Mouse (Mus musculus): ENCODE results near the gene Ccdc157. TPM values are rescaled to one million over a fixed set of nuclear protein-coding genes. Genes with fewer than 3 reads are reported as not detected.
"Not testable (repeated sequence)": the region's sequence is repeated elsewhere in the genome, so short reads cannot be mapped to it uniquely, and the experiment has no call there.

The Ccdc157 gene
- polyA plus RNA-seq (2012; rRNA removed): 2.7 and 2.9 TPM in 2 replicates

DNA sequence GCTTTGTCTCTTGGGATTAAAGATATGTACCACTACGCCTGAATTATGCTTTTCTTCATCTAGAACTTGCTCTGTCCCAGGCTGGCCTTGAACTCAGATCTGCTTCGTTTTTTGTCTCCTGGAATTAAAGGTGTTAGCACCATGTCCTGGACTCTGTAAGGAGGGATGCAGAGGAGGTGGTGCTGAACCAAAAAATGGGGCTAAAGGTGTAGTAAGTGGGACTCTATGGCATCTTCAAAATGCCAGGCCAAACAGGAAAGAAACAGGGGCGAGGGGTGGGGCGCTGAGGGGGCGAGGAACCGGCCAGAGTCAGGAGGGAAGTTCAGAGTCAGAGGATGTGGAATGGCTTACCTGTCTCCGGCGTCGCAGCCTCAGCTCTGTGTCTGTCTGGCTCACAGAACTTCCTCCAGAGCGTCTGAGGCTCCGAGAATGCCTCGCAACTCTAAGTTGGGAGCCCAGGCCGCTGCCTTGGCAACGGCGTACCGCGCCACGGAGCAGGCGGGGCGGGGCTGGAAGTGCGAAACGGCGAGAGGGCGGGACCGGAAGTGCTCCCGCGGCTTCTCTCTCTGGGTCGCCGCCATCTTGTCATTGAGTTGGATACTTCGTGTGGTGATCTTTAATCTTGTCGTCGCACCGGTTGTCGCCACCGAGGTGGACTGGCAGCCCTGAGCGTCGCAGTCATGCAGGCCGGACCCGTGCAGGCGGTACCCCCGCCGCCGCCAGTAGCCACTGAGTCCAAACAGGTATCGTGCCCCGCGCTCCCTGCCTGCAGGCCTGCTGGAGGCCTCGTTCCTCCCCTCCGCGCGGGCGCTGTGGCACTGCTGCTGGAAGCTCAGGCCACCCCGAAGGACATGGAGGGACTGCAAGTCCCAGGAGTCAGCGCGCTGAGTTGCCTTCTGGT, at the start of gene Ccdc157, which contains the start of gene Sf3a1:
Gene Ccdc157 (minus strand): TSS at position 486 of the 901 bp plus-strand sequence.
Gene Sf3a1 (plus strand): TSS at position 543 of the 901 bp plus-strand sequence.
- WGBS: 3% methylated on average over 54 of the region's 54 CpGs
- DNase-seq (ENCODE audit: low read depth, low spot score): peak; percentile 75

GRCm38 (mm10) chr11:4209556-4209955, 49.5 kb upstream of the Ccdc157 start:
- no peak for DNase-seq (ENCODE audit: low read depth, low spot score)
- WGBS: 77% methylated on average over 5 of the region's 5 CpGs

- no peak for DNase-seq (ENCODE audit: low read depth, low spot score)
- WGBS: 95% methylated on average over 9 of the region's 9 CpGs
Observed at GRCm38 (mm10) chr11:4207655-4208054, 47.6 kb upstream of the Ccdc157 start.

GRCm38 (mm10) chr11:4206563-4206962, 46.5 kb upstream of the Ccdc157 start:
- no peak for DNase-seq (ENCODE audit: low read depth, low spot score)
- WGBS: 74% methylated on average over 6 of the region's 6 CpGs

DNA sequence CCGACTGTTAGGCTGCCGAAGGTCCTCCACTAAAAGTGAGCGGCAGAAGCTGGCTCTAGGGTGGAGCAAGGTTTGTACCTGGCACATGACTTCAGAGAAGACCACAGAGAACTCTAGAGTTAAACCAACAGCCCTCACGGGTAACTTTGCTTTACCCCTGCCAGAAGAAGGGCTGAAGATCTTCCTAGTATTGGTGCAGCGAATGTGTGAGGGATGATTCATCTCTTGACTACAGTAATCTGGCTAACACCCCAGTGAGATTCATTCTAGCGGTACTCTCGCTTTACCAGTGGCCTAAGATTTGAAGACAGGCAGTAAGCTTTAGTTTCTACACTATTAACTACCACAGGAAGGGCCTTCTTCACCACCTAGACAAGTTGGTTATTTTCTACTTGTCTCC, 45.9 kb upstream of the Ccdc157 start:
- DNase-seq (ENCODE audit: low read depth, low spot score): no peak
- WGBS: 67% methylated on average over 7 of the region's 7 CpGs

DNA sequence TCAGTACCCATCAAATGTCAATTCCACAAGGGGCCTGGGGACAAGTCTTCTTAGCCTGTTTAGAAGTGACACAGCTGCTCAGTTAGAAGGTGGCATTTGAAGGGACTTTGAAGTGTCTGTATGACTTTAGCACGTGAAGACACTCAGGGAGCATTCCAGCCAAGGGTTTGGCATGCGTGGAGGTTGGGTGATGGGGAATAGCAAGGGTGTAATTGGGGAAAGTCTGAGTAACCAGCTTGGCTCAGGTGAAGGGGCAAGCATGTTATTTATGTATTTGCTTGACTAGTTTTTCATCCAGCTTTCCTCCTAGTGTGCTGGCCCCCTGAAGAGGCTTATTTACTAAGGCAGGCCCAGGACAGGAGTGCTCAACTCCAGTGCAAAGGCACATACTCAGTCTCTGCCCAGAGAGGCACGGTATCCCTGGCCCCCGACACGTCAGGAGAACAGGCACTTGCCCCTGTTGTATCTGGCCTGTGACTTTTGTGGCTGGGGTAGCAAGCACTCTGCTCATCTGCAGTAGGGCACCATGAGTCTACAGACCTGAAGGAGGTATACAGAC, 45.1 kb upstream of the Ccdc157 start:
- WGBS: 76% methylated on average over 5 of the region's 5 CpGs
- no peak for DNase-seq (ENCODE audit: low read depth, low spot score)

DNA sequence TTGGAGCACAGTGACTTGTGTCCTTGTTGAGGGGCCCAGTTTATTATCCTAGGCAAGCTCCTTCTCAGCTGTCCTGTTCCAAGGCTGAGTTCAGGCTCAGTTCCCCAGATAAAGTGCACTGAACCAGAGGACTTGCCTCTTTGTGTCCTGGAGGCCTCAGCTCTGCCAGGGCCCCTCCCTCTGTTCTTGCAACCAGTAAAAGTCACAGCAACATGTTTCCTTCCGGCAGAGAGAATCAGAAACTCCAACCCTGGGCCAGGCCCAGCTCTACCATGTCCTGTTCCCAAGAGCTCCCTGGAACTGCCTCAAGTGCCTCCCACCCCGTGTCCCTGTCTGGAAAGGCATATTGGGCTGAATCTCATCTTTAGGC, 43.6 kb upstream of the Ccdc157 start:
- no peak for DNase-seq (ENCODE audit: low read depth, low spot score)
- WGBS: 11% methylated on average over 2 of the region's 2 CpGs

GRCm38 (mm10) chr11:4202995-4203704, 43.1 kb upstream of the Ccdc157 start:
- WGBS: 61% methylated on average over 12 of the region's 12 CpGs
- no peak for DNase-seq (ENCODE audit: low read depth, low spot score)

- 75% methylated on average over 11 of the region's 11 CpGs for WGBS
- DNase-seq (ENCODE audit: low read depth, low spot score): no peak
Observed at GRCm38 (mm10) chr11:4201981-4202700, 42.0 kb upstream of the Ccdc157 start.

DNA sequence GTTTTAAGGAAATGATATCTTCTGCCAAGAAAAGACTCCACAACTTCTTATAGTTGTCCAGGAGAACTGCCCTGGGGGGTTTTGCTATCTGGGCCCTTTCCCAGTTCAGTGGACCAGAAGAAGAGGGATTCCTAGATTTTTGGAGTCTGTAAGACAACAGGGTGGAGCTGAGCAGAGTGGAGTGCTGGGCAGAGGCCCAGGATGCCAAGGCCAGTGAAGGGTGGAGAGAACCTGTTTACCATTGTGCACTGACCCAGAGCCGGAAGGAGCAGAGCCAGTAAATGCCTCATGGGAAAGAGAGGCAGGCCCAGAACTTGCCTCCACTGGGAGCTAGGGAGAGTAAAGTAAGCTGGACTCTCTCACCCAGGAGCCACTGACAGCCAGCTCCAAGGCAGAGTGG, 37.6 kb upstream of the Ccdc157 start:
- DNase-seq (ENCODE audit: low read depth, low spot score): no peak

DNA sequence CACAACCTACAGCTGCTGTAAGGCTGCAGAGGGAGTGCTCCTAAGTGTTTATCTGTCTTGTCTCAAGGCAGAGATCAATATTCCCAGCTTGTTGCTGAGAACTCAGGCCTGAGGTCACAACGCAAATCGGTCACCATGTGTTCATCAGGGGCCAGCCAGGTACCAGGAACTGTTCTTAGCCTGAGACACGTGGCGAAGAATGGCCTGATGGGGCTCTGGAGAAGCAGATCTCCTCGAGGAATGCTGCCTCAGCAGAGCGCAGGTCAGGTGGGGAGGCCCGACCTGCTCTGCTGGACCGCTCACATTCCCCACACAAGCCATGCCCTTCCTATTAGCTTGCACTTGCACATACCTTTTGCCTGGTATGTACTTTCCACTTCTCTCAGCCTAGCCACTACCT, 36.5 kb upstream of the Ccdc157 start:
- no peak for DNase-seq (ENCODE audit: low read depth, low spot score)
- WGBS: 72% methylated on average over 8 of the region's 8 CpGs

More for the DNA sequence above, 37.6 kb upstream of the Ccdc157 start:
- WGBS: 35% methylated on average over 1 of the region's 1 CpGs

DNA sequence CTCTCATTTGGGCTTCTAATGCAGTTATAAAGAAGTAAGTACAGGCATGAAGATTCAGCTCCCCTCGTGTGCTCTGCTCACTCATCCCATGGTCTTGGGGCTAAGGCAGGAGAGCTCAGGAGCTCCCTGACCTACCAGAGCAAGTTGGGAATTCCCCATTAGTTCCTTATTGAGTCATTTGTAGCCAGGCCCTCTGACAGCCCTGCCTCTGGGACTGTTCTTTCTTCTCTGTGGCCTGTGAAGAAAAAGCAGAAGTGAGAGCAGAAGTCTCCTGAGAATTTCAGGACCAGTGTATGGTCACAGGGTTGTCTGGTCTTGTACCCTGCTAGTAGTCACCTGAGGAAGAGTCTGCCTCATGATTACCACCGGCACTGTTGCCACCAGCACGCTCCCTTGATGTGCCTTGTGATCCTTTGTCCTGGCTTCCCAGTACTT, 35.5 kb upstream of the Ccdc157 start:
- 57% methylated on average over 3 of the region's 3 CpGs for WGBS
- DNase-seq (ENCODE audit: low read depth, low spot score): no peak

- no peak for DNase-seq (ENCODE audit: low read depth, low spot score)
Observed at GRCm38 (mm10) chr11:4193420-4193819, 33.3 kb upstream of the Ccdc157 start.

GRCm38 (mm10) chr11:4192757-4193156, 32.7 kb upstream of the Ccdc157 start:
- WGBS: 69% methylated on average over 3 of the region's 3 CpGs
- DNase-seq (ENCODE audit: low read depth, low spot score): no peak

GRCm38 (mm10) chr11:4190677-4191076, 30.6 kb upstream of the Ccdc157 start:
- DNase-seq (ENCODE audit: low read depth, low spot score): no peak
- WGBS: 32% methylated on average over 3 of the region's 3 CpGs

DNA sequence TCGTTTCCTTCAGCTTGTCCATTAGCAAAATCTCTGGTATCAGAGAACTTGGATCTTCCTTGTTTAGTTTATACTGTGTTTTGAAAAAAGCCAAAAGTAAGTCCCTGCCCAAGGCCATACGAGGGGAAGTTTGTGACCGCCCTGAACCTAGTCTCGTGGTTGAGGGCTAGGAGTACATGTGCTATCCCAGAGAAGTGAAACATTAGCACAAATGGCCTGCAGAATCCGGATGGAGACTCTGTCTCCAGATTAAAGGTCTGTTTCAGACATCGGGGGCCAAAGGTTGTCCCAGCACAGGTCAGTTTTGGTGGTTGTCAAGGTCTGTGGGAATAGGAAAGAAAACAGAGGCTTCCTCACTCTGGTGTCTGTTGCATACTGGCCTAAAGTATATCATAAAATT, 29.1 kb upstream of the Ccdc157 start:
- DNase-seq (ENCODE audit: low read depth, low spot score): no peak
- WGBS: 62% methylated on average over 6 of the region's 6 CpGs

DNA sequence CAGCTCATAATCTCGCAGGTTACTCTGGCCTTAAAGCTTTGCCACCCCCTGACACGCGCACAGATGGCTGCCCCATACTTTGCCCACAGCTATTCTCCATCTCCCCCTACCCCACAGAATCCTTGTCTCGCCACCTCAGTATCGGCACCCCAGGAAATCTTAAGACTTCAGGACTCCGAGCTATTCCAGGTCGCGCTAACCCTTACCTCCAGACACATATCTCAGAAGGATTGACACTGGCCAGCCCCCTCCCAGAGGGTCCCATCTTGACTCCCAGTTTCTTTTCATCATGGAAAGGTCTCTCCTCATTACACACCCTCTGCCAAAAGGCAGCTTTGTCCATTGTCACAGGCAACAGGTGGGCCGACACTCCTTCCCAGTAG, 27.2 kb upstream of the Ccdc157 start:
- DNase-seq (ENCODE audit: low read depth, low spot score): no peak
- 7% methylated on average over 9 of the region's 9 CpGs for WGBS

GRCm38 (mm10) chr11:4186486-4187317, 26.6 kb upstream of the Ccdc157 start, which contains the start of gene Tbc1d10a:
Tbc1d10a (plus strand) TSS chr11:4186789.
- WGBS: under 1% methylated on average over 71 of the region's 71 CpGs
- DNase-seq (ENCODE audit: low read depth, low spot score): peak; percentile 96

GRCm38 (mm10) chr11:4185480-4185879, 25.4 kb upstream of the Ccdc157 start:
- WGBS: 86% methylated on average over 6 of the region's 6 CpGs
- not testable (repeated sequence) for DNase-seq (ENCODE audit: low read depth, low spot score)
